Mouse (Mus musculus) liver, adult 2 months (tissue): ENCODE data around the gene Samd14. TPM values are rescaled to one million over a fixed set of nuclear protein-coding genes. Genes with fewer than 3 reads are reported as not detected.
A peak's percentile ranks its signal among the peaks of the same experiment; 100 is the strongest.

Source experiments
- DNase-seq: peaks from one replicate; pipeline ENCODE4 v3.0.0-alpha.2; 2011; ENCODE audit warnings: low read depth, low spot score; ENCODE audit errors: extremely low read depth
- H3K27ac ChIP-seq: fragments of 200-500 bp; replicated peaks from 2 replicates; pipeline ENCODE4 v1.5.1; 2012; ENCODE audit warnings: low read depth, mild to moderate bottlenecking, control low read depth, inconsistent platforms, low read length; ENCODE audit not compliant: insufficient read depth
- H3K27me3 ChIP-seq: fragments of 200-500 bp; 2 replicates; pipeline ENCODE4 v1.6.1; 2012; ENCODE audit warnings: mild to moderate bottlenecking, moderate library complexity, low read length, inconsistent platforms; ENCODE audit not compliant: control insufficient read depth, insufficient read depth
- H3K36me3 ChIP-seq: fragments of 200-500 bp; 2 replicates; pipeline ENCODE4 v1.6.1; 2012; ENCODE audit warnings: low read length, inconsistent platforms; ENCODE audit not compliant: control insufficient read depth, insufficient read depth
- H3K4me1 ChIP-seq: fragments of 200-500 bp; 2 replicates; pipeline ENCODE4 v1.6.1; 2011; ENCODE audit warnings: low read length; ENCODE audit not compliant: control insufficient read depth, insufficient read depth
- H3K4me3 ChIP-seq: fragments of 200-500 bp; 2 replicates; pipeline ENCODE4 v1.5.1; 2011; ENCODE audit warnings: low read depth, mild to moderate bottlenecking, control low read depth, low read length, moderate library complexity; ENCODE audit not compliant: insufficient read depth
- H3K79me2 ChIP-seq: fragments of 200-500 bp; 2 replicates; pipeline ENCODE4 v1.6.1; 2012; ENCODE audit warnings: inconsistent platforms, mild to moderate bottlenecking, low read length, moderate library complexity; ENCODE audit not compliant: control insufficient read depth, insufficient read depth
- H3K9ac ChIP-seq: fragments of 200-500 bp; 2 replicates; pipeline ENCODE4 v1.6.1; 2012; ENCODE audit warnings: low read depth, mild to moderate bottlenecking, control low read depth, inconsistent platforms, low read length
- CTCF ChIP-seq: fragments of 200-500 bp; IDR thresholded peaks from 2 replicates; pipeline ENCODE4 v1.5.1; 2011; ENCODE audit warnings: low read depth, low read length, control low read depth
- POLR2A ChIP-seq: fragments of 200-500 bp; IDR thresholded peaks from 2 replicates; pipeline ENCODE4 v1.6.1; 2011; ENCODE audit warnings: low read length, control low read depth; ENCODE audit not compliant: insufficient read depth; ENCODE audit errors: extremely low read depth
- WGBS: fragments of 180-500 bp; shearing (Covaris S2); methylation state at CpG from one replicate; pipeline ENCODE4 v1.1.7; 2018; 5-methylcytosine and 5-hydroxymethylcytosine counted together
- polyA plus RNA-seq: library from polyadenylated mRNA; depleted of rRNA; stranded (reverse); fragments of >200 nt; gene quantifications from 2 replicates; pipeline ENCODE4 v1.2.3, GENCODE M21; 2012
- total RNA-seq: library from RNA; depleted of rRNA; stranded (reverse); fragments of >200 nt; gene quantifications from 2 replicates; pipeline ENCODE4 v1.2.3, GENCODE M21; 2014

Samd14 gene
- total and polyA plus RNA-seq, 2 experiments: 0.13 to 0.18 TPM

GRCm38 (mm10) chr11:95038818-95039655 lies 29.4 kb downstream of the Samd14 start:
- no peaks in the 10 kb centered on the region for H3K79me2 ChIP-seq
- H3K27ac ChIP-seq: peak overlapping the region; percentile 91
- peak; percentile 99 for DNase-seq
- peaks cover 20% of the 10 kb centered on the region for H3K4me1 ChIP-seq
- no peak overlapping the region for H3K4me3 ChIP-seq
- no peaks in the 10 kb centered on the region for H3K27me3 ChIP-seq
- 62% methylated on average over 13 of the region's 13 CpGs for WGBS
- TF ChIP-seq POLR2A (no peak), CTCF (no peak)
- H3K36me3 ChIP-seq: peaks cover 5% of the 10 kb centered on the region; the same call in 1 of the 2 replicates
- peak overlapping the region; percentile 7; the same call in 1 of the 2 replicates for H3K9ac ChIP-seq

GRCm38 (mm10) chr11:95039766-95040165 lies 30.1 kb downstream of the Samd14 start:
- Histone ChIP-seq H3K4me1 (peaks cover 20% of the 10 kb centered on the region), H3K4me3 (peak overlapping the region; percentile 84; the same call in 1 of the 2 replicates), H3K9ac (peak overlapping the region; percentile 92), H3K27ac (peak overlapping the region; percentile 91), H3K27me3 (no peaks in the 10 kb centered on the region), H3K36me3 (peaks cover 5% of the 10 kb centered on the region; the same call in 1 of the 2 replicates), H3K79me2 (no peaks in the 10 kb centered on the region)
- 61% methylated on average over 4 of the region's 4 CpGs for WGBS
- peak; percentile 54 for DNase-seq
- no peak for TF ChIP-seq CTCF
- TF ChIP-seq POLR2A: no peak

- peak overlapping the region; percentile 91 for H3K27ac ChIP-seq
- H3K79me2 ChIP-seq: no peaks in the 10 kb centered on the region
- peak overlapping the region; percentile 92 for H3K9ac ChIP-seq
- DNase-seq: peak; percentile 94
- no peaks in the 10 kb centered on the region for H3K27me3 ChIP-seq
- peak overlapping the region; percentile 84 for H3K4me3 ChIP-seq
- peaks cover 5% of the 10 kb centered on the region; the same call in 1 of the 2 replicates for H3K36me3 ChIP-seq
- peaks cover 20% of the 10 kb centered on the region for H3K4me1 ChIP-seq
- under 1% methylated on average over 20 of the region's 20 CpGs for WGBS
- peak; percentile 64; the same call in 1 of the 2 replicates for TF ChIP-seq POLR2A
- no peak for TF ChIP-seq CTCF
Measured at GRCm38 (mm10) chr11:95040491-95041138, 30.9 kb downstream of the Samd14 start.

- peak within 1 kb of the TSS; percentile 84 for H3K4me3 ChIP-seq
- under 1% methylated on average over 41 of the region's 41 CpGs for WGBS
- H3K36me3 ChIP-seq: peaks cover 5% of the 10 kb centered on the region; the same call in 1 of the 2 replicates
- H3K27me3 ChIP-seq: no peaks in the 10 kb centered on the region
- peaks cover 20% of the 10 kb centered on the region for H3K4me1 ChIP-seq
- TF ChIP-seq CTCF (no peak), POLR2A (peak; percentile 98)
- H3K27ac ChIP-seq: peak within 1 kb of the TSS; percentile 91
- no peaks in the 10 kb centered on the region for H3K79me2 ChIP-seq
- peak; percentile 97 for DNase-seq
- H3K9ac ChIP-seq: peak within 1 kb of the TSS; percentile 92
Measured at GRCm38 (mm10) chr11:95041139-95041609, 31.5 kb downstream of the Samd14 start, which contains the start of gene Pdk2. TSS of gene Pdk2 (minus strand) at chr11:95041354.

GRCm38 (mm10) chr11:95042096-95042495 lies 32.4 kb downstream of the Samd14 start:
- Histone ChIP-seq H3K9ac (peak overlapping the region; percentile 52), H3K4me3 (peak overlapping the region; percentile 41), H3K36me3 (peaks cover 3% of the 10 kb centered on the region; the same call in 1 of the 2 replicates), H3K27me3 (no peaks in the 10 kb centered on the region), H3K27ac (peak overlapping the region; percentile 48), H3K79me2 (no peaks in the 10 kb centered on the region), H3K4me1 (peaks cover 21% of the 10 kb centered on the region)
- TF ChIP-seq CTCF: peak; percentile 63
- TF ChIP-seq POLR2A: no peak
- under 1% methylated on average over 11 of the region's 11 CpGs for WGBS
- DNase-seq: peak; percentile 87

- no peak for TF ChIP-seq POLR2A
- no peak for TF ChIP-seq CTCF
- no peak overlapping the region for H3K4me3 ChIP-seq
- DNase-seq: no peak
- no peaks in the 10 kb centered on the region for H3K79me2 ChIP-seq
- WGBS: 92% methylated on average over 4 of the region's 4 CpGs
- H3K4me1 ChIP-seq: peaks cover 25% of the 10 kb centered on the region
- H3K36me3 ChIP-seq: no peaks in the 10 kb centered on the region
- H3K9ac ChIP-seq: no peak overlapping the region
- H3K27me3 ChIP-seq: no peaks in the 10 kb centered on the region
- H3K27ac ChIP-seq: no peak overlapping the region
Measured at GRCm38 (mm10) chr11:95043060-95043459, 33.4 kb downstream of the Samd14 start.
